Mouse (Mus musculus) hindbrain, embryonic 11.5 days (tissue): ENCODE measurements around the gene Ampd2. TPM values are rescaled to one million over a fixed set of nuclear protein-coding genes. Genes with fewer than 3 reads are reported as not detected.

Experiments used
- ATAC-seq: fragments of 200-750 bp; cut with Nextera tagmentation; 2 replicates; pipeline ENCODE4 v1.8.0; 2017; ENCODE audit warnings: mild to moderate bottlenecking, moderate TSS enrichment, moderate library complexity; ENCODE audit not compliant: low FRiP score
- DNase-seq: peaks from one replicate; pipeline ENCODE4 v3.0.0-alpha.2; 2015; ENCODE audit warnings: low spot score
- H3K27ac ChIP-seq: fragments of 300-500 bp; sonication (generic); 2 replicates; pipeline ENCODE4 v1.5.1; 2014; ENCODE audit warnings: mild to moderate bottlenecking, low read depth, low read length
- H3K27me3 ChIP-seq: fragments of 300-500 bp; sonication (generic); 2 replicates; pipeline ENCODE4 v1.6.1; 2014; ENCODE audit warnings: mild to moderate bottlenecking, low read length, moderate library complexity, mixed read lengths; ENCODE audit not compliant: control insufficient read depth, insufficient read depth
- H3K36me3 ChIP-seq: fragments of 300-500 bp; sonication (generic); 2 replicates; pipeline ENCODE4 v1.6.1; 2014; ENCODE audit warnings: mild to moderate bottlenecking, low read length, moderate library complexity, mixed read lengths; ENCODE audit not compliant: control insufficient read depth, insufficient read depth
- H3K4me1 ChIP-seq: fragments of 300-500 bp; sonication (generic); replicated peaks from 2 replicates; pipeline ENCODE4 v1.6.1; 2014; ENCODE audit warnings: low read length, mixed read lengths; ENCODE audit not compliant: control insufficient read depth, insufficient read depth
- H3K4me2 ChIP-seq: fragments of 300-500 bp; sonication (generic); replicated peaks from 2 replicates; pipeline ENCODE4 v1.6.1; 2014; ENCODE audit warnings: mild to moderate bottlenecking, low read depth, low read length
- H3K4me3 ChIP-seq: fragments of 300-500 bp; sonication (generic); 2 replicates; pipeline ENCODE4 v1.5.1; 2014; ENCODE audit warnings: low read depth, low read length
- H3K9ac ChIP-seq: fragments of 300-500 bp; sonication (generic); 2 replicates; pipeline ENCODE4 v1.6.1; 2014; ENCODE audit warnings: low read depth, low read length
- H3K9me3 ChIP-seq: fragments of 300-500 bp; sonication (generic); 2 replicates; pipeline ENCODE4 v1.6.1; 2016; ENCODE audit warnings: low read length; ENCODE audit not compliant: control insufficient read depth
- WGBS: fragments of 180-500 bp; shearing (Covaris S2); extraction: QIAGEN DNeasy Blood & Tissue Kit; methylation state at CpG from one replicate; pipeline ENCODE4 v1.1.7; 2014; 5-methylcytosine and 5-hydroxymethylcytosine counted together
- polyA plus RNA-seq: library from polyadenylated mRNA; unstranded; fragments of >200 nt; fragmentation: Nextera tagmentation; extraction: Ambion mirVana; gene quantifications from 2 replicates; pipeline ENCODE4 v1.2.1, GENCODE M21; 2014

Gene Ampd2
- polyA plus RNA-seq, 1 experiment from 2014 or later = 32.6 TPM

- H3K36me3 ChIP-seq = no peaks in the 10 kb centered on the region
Measured at GRCm38 (mm10) chr3:108069231-108069870, 17.1 kb downstream of the Ampd2 start.

GRCm38 (mm10) chr3:108068826-108069225 is 17.6 kb downstream of the Ampd2 start:
- H3K4me2 ChIP-seq = no peak overlapping the region
- DNase-seq = no peak
- no peak for ATAC-seq
- H3K4me3 ChIP-seq = no peak overlapping the region
- no peaks in the 10 kb centered on the region for H3K27me3 ChIP-seq
- no peaks in the 10 kb centered on the region for H3K4me1 ChIP-seq
- WGBS = 50% methylated on average over 1 of the region's 1 CpGs
- no peaks in the 10 kb centered on the region for H3K9me3 ChIP-seq
- no peaks in the 10 kb centered on the region for H3K36me3 ChIP-seq
- H3K27ac ChIP-seq = no peak overlapping the region
- no peak overlapping the region for H3K9ac ChIP-seq

More at GRCm38 (mm10) chr3:108069231-108069870, 17.1 kb downstream of the Ampd2 start:
- 83% methylated on average over 13 of the region's 13 CpGs for WGBS
- no peaks in the 10 kb centered on the region for H3K9me3 ChIP-seq
- H3K9ac ChIP-seq = no peak overlapping the region
- H3K4me3 ChIP-seq = no peak overlapping the region
- no peak overlapping the region for H3K4me2 ChIP-seq
- H3K27me3 ChIP-seq = no peaks in the 10 kb centered on the region
- no peak overlapping the region for H3K27ac ChIP-seq
- no peaks in the 10 kb centered on the region for H3K4me1 ChIP-seq
- ATAC-seq = no peak
- no peak for DNase-seq

- no peaks in the 10 kb centered on the region for H3K36me3 ChIP-seq
- H3K9me3 ChIP-seq = no peaks in the 10 kb centered on the region
- no peaks in the 10 kb centered on the region for H3K27me3 ChIP-seq
- WGBS = 76% methylated on average over 6 of the region's 6 CpGs
- no peak overlapping the region for H3K9ac ChIP-seq
- H3K4me3 ChIP-seq = no peak overlapping the region
- H3K27ac ChIP-seq = no peak overlapping the region
- ATAC-seq = no peak
- DNase-seq = no peak
- no peak overlapping the region for H3K4me2 ChIP-seq
- no peaks in the 10 kb centered on the region for H3K4me1 ChIP-seq
Measured at GRCm38 (mm10) chr3:108067370-108067934, 19.0 kb downstream of the Ampd2 start.

GRCm38 (mm10) chr3:108065551-108065950 is 20.9 kb downstream of the Ampd2 start:
- 75% methylated on average over 9 of the region's 9 CpGs for WGBS
- no peak overlapping the region for H3K9ac ChIP-seq
- no peaks in the 10 kb centered on the region for H3K4me1 ChIP-seq
- H3K27ac ChIP-seq = no peak overlapping the region
- no peaks in the 10 kb centered on the region for H3K27me3 ChIP-seq
- no peak overlapping the region for H3K4me2 ChIP-seq
- no peaks in the 10 kb centered on the region for H3K36me3 ChIP-seq
- DNase-seq (no peak), ATAC-seq (no peak)
- no peak overlapping the region for H3K4me3 ChIP-seq
- no peaks in the 10 kb centered on the region for H3K9me3 ChIP-seq

GRCm38 (mm10) chr3:108064672-108065071 is 21.8 kb downstream of the Ampd2 start:
- Histone ChIP-seq H3K27me3 (no peaks in the 10 kb centered on the region), H3K4me3 (no peak overlapping the region), H3K4me1 (no peaks in the 10 kb centered on the region), H3K4me2 (no peak overlapping the region), H3K9me3 (no peaks in the 10 kb centered on the region), H3K27ac (no peak overlapping the region), H3K9ac (no peak overlapping the region), H3K36me3 (no peaks in the 10 kb centered on the region)
- ATAC-seq = no peak
- WGBS = 75% methylated on average over 4 of the region's 4 CpGs
- DNase-seq = no peak

- H3K9ac ChIP-seq = no peak overlapping the region
- WGBS = 81% methylated on average over 8 of the region's 8 CpGs
Measured at GRCm38 (mm10) chr3:108062648-108063047, 23.8 kb downstream of the Ampd2 start.

GRCm38 (mm10) chr3:108061420-108061819 is 25.0 kb downstream of the Ampd2 start:
- no peaks in the 10 kb centered on the region for H3K9me3 ChIP-seq
- no peak overlapping the region for H3K27ac ChIP-seq
- no peaks in the 10 kb centered on the region for H3K36me3 ChIP-seq
- no peak for ATAC-seq
- H3K4me2 ChIP-seq = no peak overlapping the region
- WGBS = 29% methylated on average over 7 of the region's 7 CpGs
- no peaks in the 10 kb centered on the region for H3K27me3 ChIP-seq
- H3K4me3 ChIP-seq = no peak overlapping the region
- DNase-seq = peak; percentile 84
- H3K4me1 ChIP-seq = no peaks in the 10 kb centered on the region
- H3K9ac ChIP-seq = no peak overlapping the region

More at GRCm38 (mm10) chr3:108062648-108063047, 23.8 kb downstream of the Ampd2 start:
- DNase-seq (no peak), ATAC-seq (no peak)
- H3K4me1 ChIP-seq = no peaks in the 10 kb centered on the region
- H3K36me3 ChIP-seq = no peaks in the 10 kb centered on the region
- no peak overlapping the region for H3K4me3 ChIP-seq
- no peaks in the 10 kb centered on the region for H3K27me3 ChIP-seq
- H3K9me3 ChIP-seq = no peaks in the 10 kb centered on the region
- no peak overlapping the region for H3K27ac ChIP-seq
- no peak overlapping the region for H3K4me2 ChIP-seq

GRCm38 (mm10) chr3:108050493-108050892 is 36.0 kb downstream of the Ampd2 start:
- Histone ChIP-seq H3K4me1 (no peaks in the 10 kb centered on the region), H3K27me3 (no peaks in the 10 kb centered on the region), H3K27ac (no peak overlapping the region), H3K36me3 (no peaks in the 10 kb centered on the region), H3K4me3 (no peak overlapping the region), H3K9me3 (no peaks in the 10 kb centered on the region), H3K9ac (no peak overlapping the region), H3K4me2 (no peak overlapping the region)
- no peak for ATAC-seq
- WGBS = 91% methylated on average over 5 of the region's 5 CpGs
- DNase-seq = no peak

GRCm38 (mm10) chr3:108048306-108048705 is 38.1 kb downstream of the Ampd2 start:
- H3K9ac ChIP-seq = no peak overlapping the region
- 93% methylated on average over 3 of the region's 3 CpGs for WGBS
- no peak for ATAC-seq

More at GRCm38 (mm10) chr3:108048306-108048705, 38.1 kb downstream of the Ampd2 start:
- H3K4me3 ChIP-seq = no peak overlapping the region
- H3K4me1 ChIP-seq = no peaks in the 10 kb centered on the region; the same call in 1 of the 2 replicates
- no peak overlapping the region for H3K4me2 ChIP-seq
- H3K9me3 ChIP-seq = no peaks in the 10 kb centered on the region
- no peak overlapping the region for H3K27ac ChIP-seq
- no peaks in the 10 kb centered on the region for H3K27me3 ChIP-seq
- DNase-seq = no peak
- H3K36me3 ChIP-seq = no peaks in the 10 kb centered on the region
